Mouse (Mus musculus) stomach, embryonic 15.5 days (tissue): ENCODE measurements around the gene Slc38a6. TPM values are rescaled to one million over a fixed set of nuclear protein-coding genes. Genes with fewer than 3 reads are reported as not detected.

Source experiments
- ATAC-seq: fragments of 200-750 bp; cut with Nextera tagmentation; 2 replicates; pipeline ENCODE4 v1.8.0; 2017; ENCODE audit warnings: low read depth, moderate number of reproducible peaks, moderate TSS enrichment; ENCODE audit not compliant: insufficient read depth, low FRiP score
- H3K27ac ChIP-seq: fragments of 300-500 bp; sonication (generic); 2 replicates; pipeline ENCODE4 v1.5.1; 2015; ENCODE audit warnings: mild to moderate bottlenecking, inconsistent platforms
- H3K27me3 ChIP-seq: fragments of 300-500 bp; sonication (generic); replicated peaks from 2 replicates; pipeline ENCODE4 v1.6.1; 2015; ENCODE audit warnings: inconsistent platforms
- H3K36me3 ChIP-seq: fragments of 300-500 bp; sonication (generic); 2 replicates; pipeline ENCODE4 v1.6.1; 2015; ENCODE audit warnings: inconsistent platforms
- H3K4me1 ChIP-seq: fragments of 300-500 bp; sonication (generic); 2 replicates; pipeline ENCODE4 v1.6.1; 2015; ENCODE audit warnings: inconsistent platforms
- H3K4me2 ChIP-seq: fragments of 300-500 bp; sonication (generic); 2 replicates; pipeline ENCODE4 v1.6.1; 2015; ENCODE audit warnings: mild to moderate bottlenecking, inconsistent platforms
- H3K4me3 ChIP-seq: fragments of 300-500 bp; sonication (generic); replicated peaks from 2 replicates; pipeline ENCODE4 v1.5.1; 2015; ENCODE audit warnings: inconsistent platforms
- H3K9ac ChIP-seq: fragments of 300-500 bp; sonication (generic); 2 replicates; pipeline ENCODE4 v1.6.1; 2015; ENCODE audit warnings: inconsistent platforms
- H3K9me3 ChIP-seq: fragments of 300-500 bp; sonication (generic); 2 replicates; pipeline ENCODE4 v1.6.1; 2016; ENCODE audit warnings: inconsistent platforms
- WGBS: fragments of 180-500 bp; shearing (Covaris S2); methylation state at CpG from one replicate; pipeline ENCODE4 v1.1.7; 2015; 5-methylcytosine and 5-hydroxymethylcytosine counted together
- polyA plus RNA-seq: library from polyadenylated mRNA; unstranded; fragments of >200 nt; fragmentation: Nextera tagmentation; extraction: Ambion mirVana; gene quantifications from 2 replicates; pipeline ENCODE4 v1.2.1, GENCODE M21; 2015

The Slc38a6 gene
- polyA plus RNA-seq, 1 experiment from 2014 or later = 8.4 TPM

DNA sequence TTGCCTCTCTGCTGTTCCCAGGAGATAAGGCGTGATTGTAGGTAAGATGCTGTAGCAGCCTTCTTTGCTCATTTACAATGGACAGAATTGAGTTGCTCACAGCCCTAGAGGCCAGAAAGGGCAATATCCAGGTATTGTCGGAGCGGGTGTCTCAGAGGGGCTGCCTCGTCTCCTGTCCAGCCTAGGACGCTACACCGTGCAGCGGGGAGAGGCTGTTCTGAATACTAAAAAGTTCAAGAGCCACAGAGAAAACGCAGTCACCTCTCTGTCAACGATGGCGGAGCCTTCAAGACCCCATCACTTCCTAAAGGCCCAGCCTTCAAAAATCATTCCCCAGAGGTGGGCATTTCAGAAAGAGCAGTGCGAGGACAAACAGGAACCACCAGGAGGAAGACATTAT lies 74.6 kb downstream of the Slc38a6 start:
- WGBS = 80% methylated on average over 11 of the region's 11 CpGs

GRCm38 (mm10) chr12:73363401-73363800 lies 76.8 kb downstream of the Slc38a6 start:
- no peak for ATAC-seq
- Histone ChIP-seq H3K4me3 (no peak overlapping the region), H3K4me1 (no peaks in the 10 kb centered on the region), H3K9me3 (no peaks in the 10 kb centered on the region), H3K27ac (no peak overlapping the region), H3K4me2 (no peak overlapping the region), H3K27me3 (no peaks in the 10 kb centered on the region), H3K36me3 (no peaks in the 10 kb centered on the region), H3K9ac (no peak overlapping the region)
- 83% methylated on average over 6 of the region's 6 CpGs for WGBS

More for the DNA sequence above, 74.6 kb downstream of the Slc38a6 start:
- Histone ChIP-seq H3K9ac (no peak overlapping the region), H3K27ac (no peak overlapping the region), H3K9me3 (no peaks in the 10 kb centered on the region), H3K27me3 (no peaks in the 10 kb centered on the region), H3K4me2 (no peak overlapping the region), H3K36me3 (no peaks in the 10 kb centered on the region), H3K4me3 (no peak overlapping the region), H3K4me1 (no peaks in the 10 kb centered on the region)
- no peak for ATAC-seq

DNA sequence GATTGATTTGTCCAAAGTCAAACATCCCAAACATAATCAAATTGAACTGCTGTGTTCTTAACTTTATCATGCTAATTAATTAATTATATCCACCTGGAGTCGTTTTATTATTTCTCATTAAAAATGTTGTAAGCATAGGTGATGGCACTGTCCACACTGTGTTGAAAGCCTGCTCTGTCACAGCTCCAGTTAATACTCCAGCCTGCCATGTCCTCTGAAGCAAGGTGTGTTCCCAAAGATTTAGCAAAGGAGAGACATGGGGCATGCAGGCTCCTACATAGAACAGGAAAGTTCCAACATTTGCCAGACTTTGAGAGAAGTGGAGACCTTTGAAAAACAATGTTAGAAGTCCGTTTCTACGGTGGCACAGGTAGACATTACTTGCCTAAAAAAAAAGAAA lies 77.4 kb downstream of the Slc38a6 start:
- Histone ChIP-seq H3K4me1 (no peaks in the 10 kb centered on the region), H3K36me3 (no peaks in the 10 kb centered on the region), H3K27me3 (no peaks in the 10 kb centered on the region), H3K9me3 (no peaks in the 10 kb centered on the region), H3K4me2 (no peak overlapping the region), H3K4me3 (no peak overlapping the region), H3K9ac (no peak overlapping the region), H3K27ac (no peak overlapping the region)
- ATAC-seq = no peak
- 89% methylated on average over 3 of the region's 3 CpGs for WGBS

- no peak overlapping the region for H3K27ac ChIP-seq
- H3K36me3 ChIP-seq = no peaks in the 10 kb centered on the region
- no peaks in the 10 kb centered on the region for H3K27me3 ChIP-seq
- H3K4me2 ChIP-seq = no peak overlapping the region
- H3K4me3 ChIP-seq = no peak overlapping the region
- H3K4me1 ChIP-seq = no peaks in the 10 kb centered on the region
- 88% methylated on average over 7 of the region's 7 CpGs for WGBS
- no peak overlapping the region for H3K9ac ChIP-seq
- no peak for ATAC-seq
- H3K9me3 ChIP-seq = no peaks in the 10 kb centered on the region
Observed at GRCm38 (mm10) chr12:73366581-73366980, 80.0 kb downstream of the Slc38a6 start.

DNA sequence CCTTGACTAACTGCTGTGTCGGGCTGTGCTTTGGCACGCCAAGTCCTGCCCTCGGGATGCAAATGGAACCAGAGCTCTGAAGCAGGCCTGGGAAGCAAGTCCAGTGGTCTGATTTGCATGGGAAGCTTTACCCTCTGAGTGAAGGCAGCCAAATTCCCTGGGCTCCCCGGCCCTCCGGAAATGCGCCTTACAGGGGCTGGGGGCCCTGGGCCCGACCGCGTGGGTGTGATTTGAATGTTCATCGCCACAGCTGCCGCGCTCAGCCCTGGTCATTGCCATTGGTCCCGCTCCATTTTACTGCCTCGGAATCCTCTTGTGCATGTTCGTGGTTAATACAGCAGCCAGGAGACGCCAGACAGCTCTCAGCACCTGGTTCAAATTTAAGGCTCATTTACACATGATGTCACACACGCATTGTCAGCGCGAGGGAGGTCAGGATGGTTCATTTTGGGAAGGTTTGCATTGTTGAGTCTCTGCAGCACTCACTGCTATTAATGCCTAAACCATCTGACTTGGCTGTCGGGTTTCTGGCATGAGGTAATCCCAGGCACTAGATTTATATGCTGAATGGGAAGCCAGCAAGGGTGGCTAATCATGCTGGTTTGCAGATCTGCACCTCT lies 81.0 kb downstream of the Slc38a6 start:
- Histone ChIP-seq H3K4me1 (no peaks in the 10 kb centered on the region), H3K9ac (no peak overlapping the region), H3K27me3 (no peaks in the 10 kb centered on the region), H3K9me3 (no peaks in the 10 kb centered on the region), H3K4me3 (no peak overlapping the region), H3K36me3 (no peaks in the 10 kb centered on the region), H3K27ac (no peak overlapping the region), H3K4me2 (no peak overlapping the region)
- 30% methylated on average over 20 of the region's 20 CpGs for WGBS
- no peak for ATAC-seq

DNA sequence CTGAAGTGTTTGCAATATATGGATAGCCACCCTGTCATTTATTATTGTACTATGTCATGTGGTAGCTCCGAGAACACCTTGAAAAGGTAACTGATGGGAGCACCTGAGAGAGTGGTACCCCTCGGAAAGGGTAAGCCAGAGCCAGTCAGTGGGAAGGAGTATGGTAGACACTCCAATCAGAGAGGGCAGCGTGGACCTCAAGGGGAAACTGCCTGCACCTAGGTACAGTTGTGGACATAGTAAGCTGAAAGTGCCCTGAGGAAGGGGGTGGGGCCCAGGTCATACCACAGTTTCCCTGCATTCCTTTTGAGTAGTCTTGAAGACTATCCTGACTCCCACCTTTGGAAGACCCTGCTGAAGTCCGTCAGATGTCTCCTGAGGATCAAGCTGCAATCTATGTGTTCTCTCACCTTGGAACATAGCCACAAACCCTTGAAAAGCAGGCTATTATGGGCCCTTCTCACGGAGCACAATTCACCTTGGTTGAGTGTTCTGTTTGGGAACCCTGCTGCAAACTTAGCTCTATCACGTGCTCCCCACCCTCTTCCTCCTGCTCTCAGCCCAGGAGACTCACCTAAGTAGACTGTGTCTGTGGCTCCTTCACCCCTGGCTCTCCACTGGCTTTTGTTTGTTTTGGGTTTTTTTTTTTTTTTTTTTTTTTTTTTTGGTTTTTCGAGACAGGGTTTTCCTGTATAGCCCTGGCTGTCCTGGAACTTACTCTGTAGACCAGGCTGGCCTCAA lies 82.5 kb downstream of the Slc38a6 start:
- H3K9ac ChIP-seq = no peak overlapping the region
- H3K27ac ChIP-seq = no peak overlapping the region
- no peaks in the 10 kb centered on the region for H3K27me3 ChIP-seq
- H3K36me3 ChIP-seq = no peaks in the 10 kb centered on the region
- H3K4me2 ChIP-seq = no peak overlapping the region
- no peak for ATAC-seq
- H3K9me3 ChIP-seq = no peaks in the 10 kb centered on the region
- 77% methylated on average over 7 of the region's 7 CpGs for WGBS
- H3K4me3 ChIP-seq = no peak overlapping the region
- no peaks in the 10 kb centered on the region for H3K4me1 ChIP-seq

GRCm38 (mm10) chr12:73370367-73370944 lies 83.9 kb downstream of the Slc38a6 start:
- ATAC-seq = no peak
- no peak overlapping the region for H3K27ac ChIP-seq
- no peaks in the 10 kb centered on the region for H3K27me3 ChIP-seq
- H3K9ac ChIP-seq = no peak overlapping the region
- no peak overlapping the region for H3K4me2 ChIP-seq
- WGBS = 65% methylated on average over 4 of the region's 4 CpGs
- no peaks in the 10 kb centered on the region for H3K36me3 ChIP-seq
- no peaks in the 10 kb centered on the region for H3K9me3 ChIP-seq
- no peaks in the 10 kb centered on the region for H3K4me1 ChIP-seq
- H3K4me3 ChIP-seq = no peak overlapping the region

GRCm38 (mm10) chr12:73371132-73371531 lies 84.6 kb downstream of the Slc38a6 start:
- Histone ChIP-seq H3K4me2 (no peak overlapping the region), H3K9me3 (no peaks in the 10 kb centered on the region), H3K9ac (no peak overlapping the region), H3K4me1 (no peaks in the 10 kb centered on the region), H3K27me3 (no peaks in the 10 kb centered on the region), H3K36me3 (no peaks in the 10 kb centered on the region), H3K27ac (no peak overlapping the region), H3K4me3 (no peak overlapping the region)
- 79% methylated on average over 7 of the region's 7 CpGs for WGBS
- no peak for ATAC-seq

DNA sequence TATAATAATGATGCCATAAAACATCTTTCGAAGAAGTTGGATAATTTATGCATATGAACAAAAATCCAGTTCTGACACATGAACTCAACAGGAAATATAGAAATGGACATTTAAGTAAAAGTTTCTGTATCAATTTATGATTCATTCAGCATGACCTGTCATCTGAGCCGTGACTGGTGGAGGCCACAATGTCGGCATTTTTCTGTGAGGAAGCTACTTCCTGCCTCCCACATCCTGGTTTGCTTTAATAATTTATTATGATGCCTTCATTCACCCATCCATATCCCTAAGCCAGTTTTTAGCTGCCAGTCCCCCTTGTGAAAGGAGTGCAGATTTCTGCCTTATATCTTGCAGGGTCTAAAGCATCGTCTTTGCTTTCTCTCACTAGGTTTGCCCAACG lies 91.4 kb downstream of the Slc38a6 start:
- Histone ChIP-seq H3K27ac (no peak overlapping the region), H3K9me3 (no peaks in the 10 kb centered on the region), H3K36me3 (no peaks in the 10 kb centered on the region), H3K4me3 (no peak overlapping the region), H3K27me3 (no peaks in the 10 kb centered on the region), H3K4me1 (no peaks in the 10 kb centered on the region), H3K9ac (no peak overlapping the region), H3K4me2 (no peak overlapping the region)
- 72% methylated on average over 5 of the region's 5 CpGs for WGBS
- ATAC-seq = no peak

GRCm38 (mm10) chr12:73378724-73379355 lies 92.3 kb downstream of the Slc38a6 start:
- no peak overlapping the region for H3K9ac ChIP-seq
- WGBS = 76% methylated on average over 13 of the region's 13 CpGs
- no peak for ATAC-seq

DNA sequence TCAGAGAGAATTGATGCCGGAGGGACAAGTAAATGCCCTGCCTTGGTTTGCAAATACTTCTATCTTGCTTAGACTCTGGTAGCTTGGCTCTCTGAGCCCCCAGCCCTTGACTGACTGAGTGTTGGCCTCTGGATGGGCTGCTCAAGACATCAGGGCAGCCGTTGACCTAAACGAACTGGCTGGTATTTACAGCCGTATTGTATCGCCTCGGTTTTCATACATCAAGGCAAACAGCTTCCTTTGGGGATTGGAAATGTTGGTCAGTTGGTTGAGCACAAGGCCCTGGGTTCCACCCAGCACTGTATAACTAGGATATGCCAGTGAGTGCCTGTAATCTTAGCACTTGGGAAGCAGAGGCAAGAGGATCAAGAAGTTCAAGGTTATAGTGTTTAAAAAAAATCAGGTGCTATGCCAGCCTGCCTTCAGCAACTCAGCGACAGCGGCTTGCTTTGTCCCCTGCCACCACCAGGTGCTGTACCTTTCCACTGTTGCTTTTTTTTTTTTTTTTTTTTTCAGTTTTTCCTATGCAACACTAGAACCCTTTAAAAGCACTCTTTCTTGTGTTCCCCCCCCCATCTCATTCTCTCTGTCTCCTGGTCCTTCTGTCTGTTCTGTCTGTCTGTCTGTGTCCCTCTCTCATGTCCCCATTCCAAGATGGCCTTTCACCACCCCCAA lies 94.2 kb downstream of the Slc38a6 start:
- ATAC-seq = no peak
- no peaks in the 10 kb centered on the region for H3K27me3 ChIP-seq
- no peak overlapping the region for H3K9ac ChIP-seq
- 78% methylated on average over 8 of the region's 8 CpGs for WGBS
- no peak overlapping the region for H3K4me2 ChIP-seq
- no peak overlapping the region for H3K4me3 ChIP-seq
- H3K27ac ChIP-seq = no peak overlapping the region
- H3K4me1 ChIP-seq = no peaks in the 10 kb centered on the region
- H3K36me3 ChIP-seq = no peaks in the 10 kb centered on the region
- no peaks in the 10 kb centered on the region for H3K9me3 ChIP-seq

More at GRCm38 (mm10) chr12:73378724-73379355, 92.3 kb downstream of the Slc38a6 start:
- H3K27ac ChIP-seq = no peak overlapping the region
- no peaks in the 10 kb centered on the region for H3K27me3 ChIP-seq
- H3K4me2 ChIP-seq = no peak overlapping the region
- no peaks in the 10 kb centered on the region for H3K36me3 ChIP-seq
- H3K4me3 ChIP-seq = no peak overlapping the region
- H3K9me3 ChIP-seq = no peaks in the 10 kb centered on the region
- no peaks in the 10 kb centered on the region for H3K4me1 ChIP-seq
